Mouse (Mus musculus): ENCODE measurements at regions not wholly inside any gene's neighbourhood (a gene's known extent, or its start where the extent isn't known, plus 50 kb on each side); places are given as distances from the start of the nearest gene placed in this dataset.
A peak's percentile ranks its signal among the peaks of the same experiment; 100 is the strongest.

DNA sequence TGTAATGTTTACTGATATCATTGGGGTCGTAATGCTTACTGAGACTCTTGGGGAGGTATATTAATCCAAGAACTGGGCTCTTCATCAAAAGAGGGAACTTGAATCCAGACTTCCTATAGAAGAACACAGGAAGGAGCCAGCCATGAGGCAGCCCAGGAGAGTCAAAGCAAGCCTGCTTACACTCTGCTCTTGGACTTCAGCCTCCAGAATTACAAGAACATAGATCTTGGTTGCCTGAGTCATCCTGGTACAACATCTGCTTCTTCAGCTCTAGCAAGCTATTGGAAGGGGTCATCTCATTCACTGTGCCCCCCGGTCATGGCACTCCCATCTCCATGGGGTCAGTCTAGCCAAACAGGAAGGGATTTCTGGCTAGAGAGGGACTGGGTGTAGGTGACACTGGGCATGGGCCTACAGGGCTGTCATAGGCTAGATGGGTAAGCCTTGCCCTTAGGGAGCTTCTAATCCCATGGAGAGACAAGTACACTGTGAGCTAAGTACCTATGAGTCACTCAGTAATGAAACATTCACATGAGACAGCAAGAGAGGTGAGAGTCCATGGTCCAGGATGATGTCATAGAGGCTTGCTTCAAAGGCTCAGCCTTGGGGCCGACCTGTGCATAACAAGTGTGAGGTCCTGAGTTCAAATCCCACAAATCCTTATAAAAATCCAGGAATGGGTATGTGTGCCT, 217.1 kb downstream of the 4933412E24Rik start:
- intact Hi-C loops (cut with DNase I) = no loop called here
- DNase-seq = no peak

DNA sequence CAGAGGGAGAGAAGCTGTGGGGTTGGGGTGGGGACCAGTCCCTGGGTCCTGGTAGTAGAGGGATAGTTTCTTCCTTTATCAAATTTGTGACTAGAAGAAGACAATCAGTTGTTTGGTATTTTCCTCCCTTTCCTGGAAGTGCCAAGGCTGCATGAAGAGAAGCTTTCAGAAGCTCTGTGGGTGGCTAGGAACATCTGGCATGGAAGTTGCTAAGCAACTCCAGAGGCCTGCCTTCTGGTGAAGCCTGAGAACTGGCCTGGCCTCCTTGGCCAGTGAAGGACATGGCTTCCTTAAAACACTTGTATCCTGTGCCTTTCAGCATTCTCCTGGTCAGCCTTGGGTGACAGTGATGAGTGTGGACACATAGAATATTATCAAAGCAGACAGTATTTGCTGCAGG, 217.9 kb downstream of the 4933412E24Rik start:
- intact Hi-C loops (cut with DNase I) = no loop called here
- DNase-seq = no peak

DNA sequence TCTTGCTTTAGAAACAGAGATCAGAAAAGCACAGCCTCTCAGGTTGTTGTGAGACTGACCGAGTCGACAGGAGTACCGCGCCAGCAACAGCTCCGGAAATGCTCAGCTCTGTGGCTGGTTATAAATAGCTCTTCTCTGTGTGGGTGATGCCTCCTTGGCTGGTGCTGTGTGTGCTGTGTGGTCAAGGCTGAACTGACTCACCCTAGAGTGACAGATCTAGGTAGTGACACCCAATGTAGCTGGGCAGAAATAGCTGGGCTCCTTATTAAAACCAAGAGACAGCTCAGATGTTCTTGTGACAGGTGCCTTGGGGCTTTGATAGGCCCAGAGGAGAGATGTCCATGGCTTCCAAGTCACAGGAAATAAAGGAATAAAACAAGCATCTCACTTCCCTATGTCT, 220.7 kb downstream of the 4933412E24Rik start:
- DNase-seq = no peak
- intact Hi-C loops (cut with DNase I) = no loop called here

DNA sequence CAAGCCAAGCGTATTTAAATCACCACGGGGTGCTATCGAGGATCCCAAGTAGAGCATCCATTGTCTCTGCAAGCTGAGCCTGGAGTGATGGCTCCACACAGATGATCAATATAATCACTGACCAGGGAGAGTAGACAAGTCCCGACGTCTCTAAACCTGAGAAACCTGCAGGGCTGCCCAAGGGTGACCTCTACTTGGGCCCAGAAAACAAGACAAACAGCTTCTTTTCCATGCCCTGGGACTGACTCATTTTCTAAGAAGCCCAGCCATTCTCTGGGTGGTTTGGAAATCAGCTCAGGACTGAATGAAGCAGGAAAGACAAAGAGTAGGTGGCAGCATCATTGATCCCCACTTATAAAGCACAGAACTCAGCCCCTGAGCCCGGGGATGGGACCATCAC, 221.5 kb downstream of the 4933412E24Rik start:
- intact Hi-C loops (cut with DNase I) = no loop called here
- no peak for DNase-seq

DNA sequence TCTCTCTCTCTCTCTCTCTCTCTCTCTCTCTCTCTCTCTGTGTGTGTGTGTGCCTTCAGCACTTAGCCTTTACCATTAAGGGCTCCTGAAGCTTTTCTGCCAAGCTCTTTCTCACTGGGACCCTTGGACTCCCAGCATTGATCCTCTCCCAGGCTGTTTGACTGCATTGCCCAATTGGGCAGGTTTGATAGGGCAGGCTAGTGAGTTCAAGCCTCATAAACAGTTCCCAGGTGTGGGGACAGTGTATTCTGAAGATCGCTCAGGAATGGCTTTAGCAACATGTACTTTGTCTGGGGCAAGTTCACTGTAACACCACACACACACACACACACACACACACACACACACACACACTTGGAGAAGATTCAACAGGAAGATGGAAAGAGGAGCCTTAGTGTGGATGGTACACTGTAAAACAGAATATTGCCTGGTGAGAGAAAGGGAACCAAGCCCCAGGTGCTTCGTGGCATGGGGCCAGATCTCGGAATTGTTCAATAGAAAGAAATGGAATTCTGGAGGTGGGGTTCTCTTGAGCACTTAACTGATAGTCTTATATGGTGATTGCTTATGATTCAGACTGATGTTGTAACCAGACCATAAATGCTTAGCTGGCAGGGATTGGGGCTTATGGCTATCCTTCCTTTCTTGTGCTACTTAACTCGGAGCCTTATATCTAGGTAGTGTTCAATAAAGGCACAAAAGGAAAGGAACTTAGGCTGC, 229.5 kb downstream of the 4933412E24Rik start:
- intact Hi-C loops (cut with DNase I) = no loop called here
- DNase-seq = no peak

DNA sequence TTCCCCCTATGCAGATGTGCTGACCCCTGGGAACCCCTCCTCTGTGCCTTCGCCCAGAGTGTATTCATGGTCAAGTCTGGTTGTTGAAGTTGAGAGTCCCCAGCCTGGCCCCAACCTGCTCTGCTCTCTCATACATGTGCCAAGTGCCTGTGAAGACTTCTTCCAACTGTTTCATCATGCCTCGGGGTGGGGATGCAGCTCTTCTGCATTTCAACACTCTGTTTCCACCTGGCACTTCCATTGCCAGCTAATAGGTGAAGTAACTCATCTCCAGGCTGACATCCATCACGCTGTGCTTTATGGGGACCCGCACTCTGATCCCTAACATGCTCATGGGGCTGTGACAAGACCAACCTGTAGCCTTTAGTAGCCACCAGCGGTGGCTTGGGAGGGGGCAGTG, 230.4 kb downstream of the 4933412E24Rik start:
- no peak for DNase-seq
- intact Hi-C loops (cut with DNase I) = no loop called here

DNA sequence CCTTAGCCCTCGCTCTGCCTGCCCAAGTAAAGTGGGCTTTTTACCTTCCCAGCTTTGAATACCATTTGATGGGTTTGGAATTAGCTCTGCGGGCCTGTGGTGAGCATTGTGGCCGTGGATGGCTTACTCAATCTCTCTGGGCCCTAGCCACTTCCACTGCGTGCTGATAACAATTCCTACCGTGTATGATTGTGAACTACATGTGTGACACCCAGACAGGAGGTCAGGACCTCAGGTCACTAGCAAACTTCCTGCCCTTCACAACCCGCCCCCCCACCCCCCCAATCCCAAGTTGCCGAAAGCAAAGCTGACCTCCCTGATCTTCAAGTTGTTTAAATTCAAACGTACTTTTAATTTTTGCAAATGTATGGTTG, 231.9 kb downstream of the 4933412E24Rik start:
- no peak for DNase-seq
- intact Hi-C loops (cut with DNase I) = no loop called here

DNA sequence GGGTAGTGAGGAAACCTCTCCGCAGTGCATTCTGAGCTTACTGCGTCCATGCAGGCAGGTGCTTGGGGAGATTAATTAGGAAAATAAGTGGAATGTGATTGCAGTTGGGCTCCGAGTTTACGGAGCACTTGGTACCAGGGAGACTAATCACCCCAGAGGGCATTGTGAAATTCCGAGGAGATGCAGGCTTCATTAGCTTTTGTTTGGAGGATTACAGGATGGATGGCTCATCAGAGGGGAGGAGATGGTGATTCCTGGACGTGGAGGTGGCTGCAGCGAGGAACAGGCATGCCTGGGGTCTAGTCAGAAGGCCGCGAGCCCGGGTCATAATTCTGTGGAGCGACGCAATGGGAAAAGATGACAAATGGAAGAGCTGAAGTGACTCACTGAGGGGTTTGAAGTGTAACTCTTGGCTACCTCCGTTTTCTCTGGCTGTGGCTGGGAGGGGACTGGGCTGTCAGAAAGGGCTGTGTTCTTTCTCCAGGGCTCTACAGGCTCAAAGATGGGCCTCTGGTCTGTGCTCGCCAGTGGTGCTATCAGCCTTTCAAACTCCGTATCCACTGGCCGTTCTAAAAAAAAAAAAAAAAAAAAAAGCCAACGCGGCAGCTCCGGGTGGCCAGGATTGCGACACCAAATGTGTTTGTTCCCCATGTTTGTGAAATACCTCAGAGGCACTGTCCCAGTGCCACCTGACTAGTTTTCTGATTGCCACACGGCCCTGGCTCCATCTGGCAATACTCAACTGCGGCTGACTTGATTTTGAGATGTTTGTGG, 232.4 kb downstream of the 4933412E24Rik start:
- intact Hi-C loops (cut with DNase I) = no loop called here
- no peak for DNase-seq

DNA sequence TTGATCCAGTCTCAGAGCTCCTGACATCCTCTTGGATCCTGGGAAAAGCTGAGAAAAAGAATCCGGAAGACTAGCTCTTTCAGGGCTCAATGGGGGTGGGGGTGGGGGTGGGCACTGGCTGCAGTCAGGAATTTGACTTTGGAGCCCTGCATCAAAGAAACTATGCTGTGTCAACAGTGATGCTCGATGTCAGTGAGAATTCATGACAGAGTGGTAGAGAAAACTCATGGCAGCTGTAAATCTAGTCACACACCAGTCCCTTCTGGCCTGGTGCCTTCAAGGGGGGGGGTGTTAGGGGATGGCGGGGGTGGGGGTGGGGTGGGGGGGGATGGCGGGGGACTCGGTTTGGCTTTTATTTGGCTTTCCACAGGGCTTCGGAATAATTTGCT, 233.0 kb downstream of the 4933412E24Rik start:
- DNase-seq = peak; percentile 24
- intact Hi-C loops (cut with DNase I) = no loop called here

DNA sequence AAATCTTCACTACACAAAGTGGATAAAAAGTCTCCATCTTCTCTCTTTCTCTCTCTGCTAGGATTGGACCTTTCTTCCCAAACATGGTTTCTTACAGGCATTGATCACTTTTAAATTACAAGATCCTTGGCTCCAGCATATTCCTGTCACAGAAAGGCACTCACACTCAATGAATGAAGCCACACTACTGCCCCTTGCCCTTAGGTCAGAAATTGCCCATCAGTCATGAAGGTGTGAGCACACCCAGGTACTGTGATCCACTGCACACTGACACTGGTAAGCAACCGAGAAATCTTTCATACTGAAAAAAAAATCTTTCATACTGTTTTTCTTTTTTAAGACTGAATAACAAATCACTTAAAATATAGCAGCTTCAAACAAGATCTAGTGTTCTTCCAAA, 235.9 kb downstream of the 4933412E24Rik start:
- intact Hi-C loops (cut with DNase I) = no loop called here
- no peak for DNase-seq

DNA sequence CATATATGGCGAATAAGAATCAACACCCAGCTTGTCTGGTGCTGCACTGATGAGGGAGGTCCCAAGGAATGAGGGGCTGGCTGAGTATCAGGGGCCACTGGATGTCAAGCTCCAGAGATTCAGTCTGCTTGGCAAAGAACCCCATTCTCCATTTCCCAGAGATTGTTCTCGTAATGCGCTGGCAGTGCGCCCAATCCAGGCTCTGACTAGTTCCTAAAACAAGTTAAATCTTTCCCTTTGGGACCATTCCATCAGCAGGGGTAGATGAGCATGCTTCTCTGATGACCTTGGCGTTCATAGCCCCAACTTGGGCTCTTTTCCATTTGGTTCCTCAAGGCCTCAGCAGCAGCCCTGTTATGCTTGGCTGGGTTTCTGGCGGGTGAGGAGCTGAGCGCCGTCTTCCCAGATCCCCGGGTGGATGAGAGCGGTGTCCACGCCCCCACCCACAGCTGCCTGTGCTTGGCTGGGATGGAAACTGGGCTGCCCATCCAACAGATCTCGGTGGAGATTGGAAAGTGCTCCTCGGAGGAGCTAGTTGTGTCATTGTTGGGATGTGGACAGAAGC, 239.0 kb downstream of the 4933412E24Rik start:
- peak; percentile 82 for DNase-seq
- intact Hi-C loops (cut with DNase I) = no loop called here

DNA sequence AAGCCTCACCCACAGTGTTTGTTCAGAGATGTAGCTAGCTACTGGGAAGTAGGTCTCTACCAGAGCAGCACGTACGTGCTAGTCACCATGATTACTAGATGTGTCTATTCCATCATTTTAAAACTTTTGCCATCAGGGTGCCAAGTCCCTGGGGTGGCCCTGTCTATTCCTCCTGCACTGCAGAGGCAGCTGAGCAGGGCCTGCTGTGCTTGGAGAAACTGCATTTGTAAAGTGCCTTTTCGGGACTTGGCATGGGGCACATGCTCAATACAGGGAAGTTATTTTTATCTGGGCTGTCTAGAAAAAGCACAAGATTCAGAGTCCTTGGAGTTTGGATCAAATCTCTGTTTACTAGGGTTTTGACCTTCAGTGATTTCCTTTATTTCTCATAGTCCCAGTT, 240.6 kb downstream of the 4933412E24Rik start:
- intact Hi-C loops (cut with DNase I) = no loop called here
- DNase-seq = no peak

DNA sequence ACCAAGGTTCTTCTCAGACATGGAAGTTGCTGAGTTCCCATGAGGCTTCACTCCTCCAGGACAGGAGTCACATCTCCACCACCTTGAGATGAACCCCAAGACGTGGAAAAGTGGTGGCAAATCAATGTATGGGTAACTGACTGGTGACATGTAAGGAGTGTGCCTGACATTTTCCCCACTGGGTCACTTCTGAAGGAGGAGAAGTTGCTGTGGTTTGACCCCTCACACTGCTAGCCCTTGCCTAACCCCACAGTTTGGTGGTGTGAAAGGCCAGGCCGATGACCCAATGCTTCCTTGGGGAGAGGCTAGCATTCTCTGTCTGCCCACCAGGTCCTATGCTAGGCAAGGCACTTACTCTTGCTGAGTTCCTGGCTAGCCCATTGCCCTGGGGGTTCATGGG, 242.4 kb downstream of the 4933412E24Rik start:
- no peak for DNase-seq
- intact Hi-C loops (cut with DNase I) = no loop called here

DNA sequence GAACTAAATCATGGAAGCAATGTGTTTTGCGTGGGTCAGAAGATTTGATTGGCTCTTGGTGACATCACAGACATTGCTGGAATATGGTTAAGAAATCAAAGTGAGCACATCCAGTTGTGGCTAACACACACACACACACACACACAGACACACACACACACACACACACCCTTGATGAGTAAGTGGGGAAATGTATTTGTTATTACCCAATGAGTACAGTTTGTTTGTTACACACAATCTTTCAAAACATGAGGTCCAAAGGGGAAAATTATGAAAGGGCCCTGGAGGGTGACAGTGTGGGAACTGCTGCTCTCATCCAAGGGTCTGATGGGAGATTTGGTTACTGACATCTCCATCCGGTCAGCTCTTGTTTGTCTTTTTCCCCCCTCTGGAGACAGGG, 243.8 kb downstream of the 4933412E24Rik start:
- no peak for DNase-seq
- intact Hi-C loops (cut with DNase I) = no loop called here

DNA sequence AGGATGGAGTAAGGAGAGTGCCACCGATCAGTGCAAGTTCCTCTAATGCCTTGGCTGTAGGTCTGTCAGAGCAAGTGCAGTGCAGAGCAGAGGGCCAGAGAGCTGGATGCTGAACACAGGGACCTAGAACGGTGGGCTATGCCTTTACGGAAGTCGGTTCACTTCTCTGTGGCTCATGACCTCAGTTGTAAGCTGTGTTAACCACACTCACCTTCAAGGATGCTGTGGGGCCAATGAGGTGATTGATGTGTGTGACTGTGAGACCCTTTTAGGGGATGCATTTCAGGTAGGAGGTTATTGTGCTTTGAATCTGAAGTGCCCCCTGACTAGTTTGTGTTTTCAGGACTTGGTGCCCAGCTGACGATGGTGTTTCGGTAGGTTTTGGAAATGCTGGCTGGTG, 254.4 kb downstream of the 4933412E24Rik start:
- intact Hi-C loops (cut with DNase I) = no loop called here
- no peak for DNase-seq

DNA sequence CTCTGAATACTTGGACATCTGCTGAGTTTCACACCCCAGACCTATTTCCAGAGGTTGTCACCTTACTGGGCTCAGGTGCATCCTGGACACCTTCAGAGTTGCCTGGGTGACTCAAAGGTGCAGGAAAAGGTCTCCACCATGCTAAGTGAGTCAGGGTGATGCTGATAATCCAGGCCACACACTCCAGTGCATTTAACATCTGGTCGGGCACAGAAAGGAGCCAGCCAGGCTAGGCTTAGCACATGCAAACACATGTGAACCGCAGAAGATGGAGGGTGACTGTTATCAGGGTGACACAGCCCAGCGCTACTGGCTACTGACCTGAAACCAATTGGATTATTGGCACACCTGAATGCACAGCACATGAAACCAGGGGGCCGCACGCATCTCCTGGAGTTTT, 255.9 kb downstream of the 4933412E24Rik start:
- intact Hi-C loops (cut with DNase I) = no loop called here
- no peak for DNase-seq

DNA sequence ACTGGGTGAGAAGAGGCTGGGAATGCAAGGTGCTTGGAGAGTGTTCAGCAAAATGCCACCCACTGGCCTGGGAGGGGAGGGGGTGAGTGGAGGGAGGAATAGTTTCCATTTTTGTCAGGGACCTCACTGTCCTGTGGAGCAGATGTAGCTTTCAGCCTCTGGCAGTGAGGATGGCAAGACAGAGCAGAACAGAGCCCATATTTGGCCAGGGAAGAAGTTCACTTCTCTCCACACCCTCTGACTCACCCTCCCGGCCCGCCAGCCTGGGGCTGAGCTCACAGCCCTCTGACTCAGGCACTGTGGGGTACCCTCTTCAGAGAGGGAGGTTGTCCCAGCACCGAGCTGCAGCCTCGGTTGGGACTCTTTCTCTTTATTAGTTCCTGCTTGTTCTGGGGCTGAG, 256.8 kb downstream of the 4933412E24Rik start:
- no peak for DNase-seq

DNA sequence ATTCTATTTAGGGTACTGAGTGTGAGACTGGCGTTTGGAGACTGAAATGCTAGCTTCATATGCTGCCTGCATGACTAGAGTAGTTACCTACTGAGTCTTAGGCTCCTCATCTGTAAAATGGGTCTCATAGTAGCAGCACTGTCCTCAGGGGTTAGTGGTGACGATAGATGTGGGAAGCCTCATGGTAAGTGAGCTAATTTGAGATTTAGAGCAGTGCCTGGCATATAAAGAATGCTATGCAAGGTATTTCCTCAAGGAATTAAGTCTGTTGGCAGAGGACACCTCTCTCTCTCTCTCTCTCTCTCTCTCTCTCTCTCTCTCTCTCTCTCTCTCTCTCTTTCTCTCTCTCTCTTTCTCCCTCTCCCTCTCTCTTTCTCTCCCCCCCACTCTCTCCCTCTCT, 257.4 kb downstream of the 4933412E24Rik start:
- DNase-seq = no peak
- intact Hi-C loops (cut with DNase I) = no loop called here

More for the DNA sequence above, 256.8 kb downstream of the 4933412E24Rik start:
- intact Hi-C loops (cut with DNase I) = no loop called here

DNA sequence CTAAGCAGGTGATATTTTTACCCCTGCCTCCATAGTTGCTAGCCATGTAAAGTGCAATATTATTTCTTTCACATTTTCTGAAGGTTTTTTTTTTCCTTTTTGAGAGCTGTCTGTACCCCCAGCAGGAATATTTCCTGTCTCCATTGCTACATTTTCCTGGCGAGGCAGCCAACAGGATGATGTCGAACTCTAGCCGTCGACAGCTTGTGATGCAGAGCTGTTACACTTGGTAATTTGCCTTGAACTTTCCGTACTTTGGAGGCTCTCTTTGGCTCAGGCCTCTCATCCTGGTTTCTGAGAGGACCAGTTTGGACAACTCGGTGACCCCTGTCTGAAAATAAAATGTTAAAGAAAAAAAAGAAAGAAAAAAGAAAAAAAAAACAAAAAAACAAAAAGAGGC, 260.3 kb downstream of the 4933412E24Rik start:
- intact Hi-C loops (cut with DNase I) = no loop called here
- DNase-seq = no peak

DNA sequence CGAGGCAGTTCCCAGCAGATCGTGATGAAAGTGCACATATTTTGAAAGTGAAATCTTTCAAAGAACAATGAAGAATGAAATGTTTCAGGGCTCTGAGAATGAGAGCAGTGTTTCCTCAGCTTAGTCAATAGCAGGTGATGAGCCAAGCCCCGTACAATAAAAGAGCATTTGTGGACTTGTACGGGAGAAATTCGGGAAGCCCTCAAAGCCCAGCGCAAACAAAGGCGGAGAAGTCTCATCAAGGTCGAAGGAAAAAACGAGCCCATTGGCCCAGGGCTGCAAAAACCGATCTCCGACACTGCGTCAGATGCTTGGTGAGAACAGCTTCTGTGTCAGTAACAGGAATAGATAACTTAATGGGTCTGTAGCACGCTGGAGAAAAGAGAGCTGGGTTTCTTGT, 261.5 kb downstream of the 4933412E24Rik start:
- intact Hi-C loops (cut with DNase I) = no loop called here
- DNase-seq = no peak

DNA sequence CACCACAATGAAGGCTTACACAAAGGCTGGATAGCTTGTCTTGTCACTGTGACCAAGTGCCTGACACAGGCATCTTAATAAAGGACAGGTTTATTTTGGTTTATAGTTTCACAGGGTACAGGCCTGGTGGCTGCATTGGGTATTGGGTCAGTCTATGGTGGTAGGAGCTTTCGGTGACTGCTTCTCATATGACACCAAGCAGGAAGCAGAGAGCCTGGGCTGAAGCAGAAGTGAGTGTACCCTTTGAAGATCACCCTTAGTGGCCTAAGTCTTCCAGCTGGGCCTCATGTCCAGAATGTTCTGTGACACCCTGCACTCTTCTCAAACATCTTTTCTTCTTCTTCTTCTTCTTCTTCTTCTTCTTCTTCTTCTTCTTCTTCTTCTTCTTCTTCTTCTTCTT, 264.1 kb downstream of the 4933412E24Rik start:
- DNase-seq = no peak
- intact Hi-C loops (cut with DNase I) = no loop called here

DNA sequence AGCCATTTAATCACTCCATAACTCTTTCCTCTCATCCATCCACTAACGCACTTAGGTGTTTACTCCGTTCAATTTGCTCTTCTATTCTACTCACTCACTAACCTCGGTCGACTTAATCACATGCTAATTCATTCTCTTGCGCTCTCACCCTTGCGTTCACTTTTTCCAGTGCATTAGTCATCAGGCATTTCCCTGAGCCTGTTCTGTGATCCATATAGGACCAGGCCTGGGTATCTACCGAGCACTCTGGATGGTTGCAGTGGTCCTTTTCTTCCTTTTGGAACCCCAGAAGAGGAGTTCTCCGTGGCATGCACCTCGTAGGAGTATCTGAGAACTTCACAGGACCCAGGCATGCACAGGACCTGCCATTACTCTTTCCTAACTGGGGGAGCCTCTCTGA, 270.1 kb downstream of the 4933412E24Rik start:
- intact Hi-C loops (cut with DNase I) = no loop called here
- DNase-seq = no peak
